Mouse (Mus musculus): ENCODE measurements around the gene Padi3. TPM values are rescaled to one million over a fixed set of nuclear protein-coding genes. Genes with fewer than 3 reads are reported as not detected.
A peak's percentile ranks its signal among the peaks of the same experiment; 100 is the strongest.

The Padi3 gene
- polyA plus RNA-seq, 2 experiments, result 0.17 to 0.25 TPM

GRCm38 (mm10) chr4:140780507-140780906, 29.9 kb downstream of the Padi3 start:
- no peak overlapping the region for H3K4me3 ChIP-seq (ENCODE audit: insufficient read depth in 1 of 2, low read depth in 2 of 2, low read length in 2 of 2)
- no peaks in the 10 kb centered on the region; the same call in 1 of the 2 replicates for H3K9me3 ChIP-seq (ENCODE audit: control insufficient read depth, low read length)
- H3K9ac ChIP-seq (replicated peaks), result no peak overlapping the region
- 68% methylated on average over 14 of the region's 14 CpGs for WGBS (ENCODE audit: insufficient replicate concordance)
- no peaks in the 10 kb centered on the region for H3K27me3 ChIP-seq (ENCODE audit: control insufficient read depth, insufficient read depth, low read length)
- H3K4me2 ChIP-seq (ENCODE audit: low read depth), result no peak overlapping the region
- TF ChIP-seq CTCF (IDR thresholded peaks at IDR 0.05; ENCODE audit: low read depth) (no peak), EP300 (IDR thresholded peaks at IDR 0.05; ENCODE audit: low read depth) (no peak)
- DNase-seq (ENCODE audit: low read depth in 3 of 3, low spot score in 3 of 3) (no peak), ATAC-seq (ENCODE audit: insufficient read depth) (no peak)
- H3K36me3 ChIP-seq (replicated peaks; ENCODE audit: control insufficient read depth, insufficient read depth, low read depth), result no peaks in the 10 kb centered on the region
- H3K4me1 ChIP-seq (replicated peaks; ENCODE audit: control insufficient read depth in 2 of 2, insufficient read depth in 2 of 2, low read length in 1 of 2), result peaks cover 0 to 3% of the 10 kb centered on the region in 2 experiments; a peak in 1 of 4 replicates
- H3K27ac ChIP-seq, result no peak overlapping the region

- Histone ChIP-seq H3K27me3 (ENCODE audit: control insufficient read depth, insufficient read depth, low read length) (no peaks in the 10 kb centered on the region), H3K4me1 (replicated peaks; ENCODE audit: control insufficient read depth in 2 of 2, insufficient read depth in 2 of 2, low read length in 1 of 2) (peaks cover 0 to 3% of the 10 kb centered on the region in 2 experiments; a peak in 1 of 4 replicates), H3K27ac (no peak overlapping the region), H3K9ac (replicated peaks) (no peak overlapping the region), H3K4me3 (ENCODE audit: insufficient read depth in 1 of 2, low read depth in 2 of 2, low read length in 2 of 2) (no peak overlapping the region), H3K36me3 (replicated peaks; ENCODE audit: control insufficient read depth, insufficient read depth, low read depth) (no peaks in the 10 kb centered on the region), H3K4me2 (ENCODE audit: low read depth) (no peak overlapping the region), H3K9me3 (ENCODE audit: control insufficient read depth, low read length) (no peaks in the 10 kb centered on the region; the same call in 1 of the 2 replicates)
- TF ChIP-seq EP300 (IDR thresholded peaks at IDR 0.05; ENCODE audit: low read depth), result no peak
- no peak for TF ChIP-seq CTCF (IDR thresholded peaks at IDR 0.05; ENCODE audit: low read depth)
- DNase-seq (ENCODE audit: low read depth in 3 of 3, low spot score in 3 of 3) (no peak), ATAC-seq (ENCODE audit: insufficient read depth) (peak; percentile 51; the same call in 1 of the 2 replicates)
- 32% methylated on average over 19 of the region's 19 CpGs for WGBS (ENCODE audit: insufficient replicate concordance)
These were observed 30.5 kb downstream of the Padi3 start for GRCm38 (mm10) chr4:140779803-140780397.

GRCm38 (mm10) chr4:140776623-140777022, 33.8 kb downstream of the Padi3 start:
- Histone ChIP-seq H3K27ac (no peak overlapping the region), H3K4me1 (replicated peaks; ENCODE audit: control insufficient read depth in 2 of 2, insufficient read depth in 2 of 2, low read length in 1 of 2) (peaks cover 0 to 3% of the 10 kb centered on the region in 2 experiments; a peak in 1 of 4 replicates), H3K4me3 (ENCODE audit: insufficient read depth in 1 of 2, low read depth in 2 of 2, low read length in 2 of 2) (no peak overlapping the region), H3K9me3 (ENCODE audit: control insufficient read depth, low read length) (no peaks in the 10 kb centered on the region), H3K9ac (replicated peaks) (no peak overlapping the region), H3K36me3 (replicated peaks; ENCODE audit: control insufficient read depth, insufficient read depth, low read depth) (no peaks in the 10 kb centered on the region), H3K27me3 (ENCODE audit: control insufficient read depth, insufficient read depth, low read length) (no peaks in the 10 kb centered on the region), H3K4me2 (ENCODE audit: low read depth) (no peak overlapping the region)
- no peak for ATAC-seq (ENCODE audit: insufficient read depth)
- 57% methylated on average over 13 of the region's 13 CpGs for WGBS (ENCODE audit: insufficient replicate concordance)
- TF ChIP-seq CTCF (IDR thresholded peaks at IDR 0.05; ENCODE audit: low read depth) (no peak), EP300 (IDR thresholded peaks at IDR 0.05; ENCODE audit: low read depth) (no peak)
- no peak for DNase-seq (ENCODE audit: low read depth in 3 of 3, low spot score in 3 of 3)

GRCm38 (mm10) chr4:140775876-140776275, 34.6 kb downstream of the Padi3 start:
- Histone ChIP-seq H3K36me3 (replicated peaks; ENCODE audit: control insufficient read depth, insufficient read depth, low read depth) (no peaks in the 10 kb centered on the region), H3K4me3 (ENCODE audit: insufficient read depth in 1 of 2, low read depth in 2 of 2, low read length in 2 of 2) (no peak overlapping the region), H3K4me2 (ENCODE audit: low read depth) (no peak overlapping the region), H3K9ac (replicated peaks) (no peak overlapping the region), H3K9me3 (ENCODE audit: control insufficient read depth, low read length) (no peaks in the 10 kb centered on the region), H3K27ac (no peak overlapping the region), H3K27me3 (ENCODE audit: control insufficient read depth, insufficient read depth, low read length) (no peaks in the 10 kb centered on the region), H3K4me1 (replicated peaks; ENCODE audit: control insufficient read depth in 2 of 2, insufficient read depth in 2 of 2, low read length in 1 of 2) (peaks cover 0 to 3% of the 10 kb centered on the region in 2 experiments; a peak in 1 of 4 replicates)
- DNase-seq (ENCODE audit: low read depth in 3 of 3, low spot score in 3 of 3), result no peak
- ATAC-seq (ENCODE audit: insufficient read depth), result no peak
- TF ChIP-seq EP300 (IDR thresholded peaks at IDR 0.05; ENCODE audit: low read depth) (no peak), CTCF (IDR thresholded peaks at IDR 0.05; ENCODE audit: low read depth) (no peak)
- 73% methylated on average over 10 of the region's 10 CpGs for WGBS (ENCODE audit: insufficient replicate concordance)

- no peaks in the 10 kb centered on the region for H3K27me3 ChIP-seq (ENCODE audit: control insufficient read depth, insufficient read depth, low read length)
- H3K4me1 ChIP-seq (replicated peaks; ENCODE audit: control insufficient read depth in 2 of 2, insufficient read depth in 2 of 2, low read length in 1 of 2), result peaks cover 0 to 5% of the 10 kb centered on the region in 2 experiments; a peak in 2 of 4 replicates
- TF ChIP-seq CTCF (IDR thresholded peaks at IDR 0.05; ENCODE audit: low read depth) (no peak), EP300 (IDR thresholded peaks at IDR 0.05; ENCODE audit: low read depth) (no peak)
- no peak overlapping the region for H3K27ac ChIP-seq
- H3K4me3 ChIP-seq (ENCODE audit: insufficient read depth in 1 of 2, low read depth in 2 of 2, low read length in 2 of 2), result no peak overlapping the region
- ATAC-seq (ENCODE audit: insufficient read depth) (no peak), DNase-seq (ENCODE audit: low read depth in 3 of 3, low spot score in 3 of 3) (no peak)
- H3K4me2 ChIP-seq (ENCODE audit: low read depth), result no peak overlapping the region
- no peak overlapping the region for H3K9ac ChIP-seq (replicated peaks)
- no peaks in the 10 kb centered on the region for H3K36me3 ChIP-seq (replicated peaks; ENCODE audit: control insufficient read depth, insufficient read depth, low read depth)
- WGBS (ENCODE audit: insufficient replicate concordance), result 70% methylated on average over 9 of the region's 9 CpGs
- H3K9me3 ChIP-seq (ENCODE audit: control insufficient read depth, low read length), result no peaks in the 10 kb centered on the region
These were observed 35.6 kb downstream of the Padi3 start for GRCm38 (mm10) chr4:140774893-140775292.
